Mouse (Mus musculus): Measurements from ENCODE around the gene Ism1. TPM values are rescaled to one million over a fixed set of nuclear protein-coding genes. Genes with fewer than 3 reads are reported as not detected.

Ism1 gene
- polyA plus RNA-seq, 1 experiment from 2014 or later, result 7.5 TPM

Other genes with a start within 250 kb of the Ism1 start
- 29.6 and 29.7 TPM in 2 replicates for gene Sptlc3, start 184.3 kb upstream of the Ism1 start, polyA plus RNA-seq (2015; fragmentation: Nextera tagmentation; extraction: Ambion mirVana)

Data from limb, embryonic 15.5 days (tissue).